Mouse (Mus musculus): Measurements from ENCODE around the gene Lrfn1.

DNA sequence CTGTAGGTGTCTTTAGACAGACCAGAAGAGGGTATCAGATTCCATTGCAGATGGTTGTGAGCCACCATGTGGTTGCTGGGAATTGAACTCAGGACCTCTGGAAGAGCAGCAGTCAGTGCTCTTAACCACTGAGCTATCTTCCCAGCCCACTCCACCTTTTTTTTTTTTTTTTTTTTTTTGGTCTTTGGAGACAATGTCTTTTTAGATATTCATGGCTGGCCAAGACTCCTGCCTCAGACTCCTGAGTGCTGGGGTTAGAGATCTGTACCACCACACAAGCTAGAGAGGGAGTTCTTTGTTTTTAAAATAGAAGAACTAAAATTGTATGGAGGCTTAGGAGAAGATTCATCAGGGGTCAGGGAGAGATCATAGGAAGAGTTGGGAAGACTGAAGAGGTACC is 13.8 kb upstream of the Lrfn1 start:
- TF ChIP-seq CTCF (IDR thresholded peaks at IDR 0.05; ENCODE audit: low read depth, low read length) (no peak), EP300 (IDR thresholded peaks at IDR 0.05; ENCODE audit: insufficient read depth, low read depth, low read length) (no peak), POLR2A (IDR thresholded peaks at IDR 0.05; ENCODE audit: insufficient read depth, low read length) (no peak)

Data from ES-Bruce4 (cell line).